Mouse (Mus musculus): ENCODE results near the gene Zglp1. TPM values are rescaled to one million over a fixed set of nuclear protein-coding genes. Genes with fewer than 3 reads are reported as not detected.

The Zglp1 gene
- polyA plus RNA-seq, 2 experiments, result 0.21 TPM; not detected in 1

DNA sequence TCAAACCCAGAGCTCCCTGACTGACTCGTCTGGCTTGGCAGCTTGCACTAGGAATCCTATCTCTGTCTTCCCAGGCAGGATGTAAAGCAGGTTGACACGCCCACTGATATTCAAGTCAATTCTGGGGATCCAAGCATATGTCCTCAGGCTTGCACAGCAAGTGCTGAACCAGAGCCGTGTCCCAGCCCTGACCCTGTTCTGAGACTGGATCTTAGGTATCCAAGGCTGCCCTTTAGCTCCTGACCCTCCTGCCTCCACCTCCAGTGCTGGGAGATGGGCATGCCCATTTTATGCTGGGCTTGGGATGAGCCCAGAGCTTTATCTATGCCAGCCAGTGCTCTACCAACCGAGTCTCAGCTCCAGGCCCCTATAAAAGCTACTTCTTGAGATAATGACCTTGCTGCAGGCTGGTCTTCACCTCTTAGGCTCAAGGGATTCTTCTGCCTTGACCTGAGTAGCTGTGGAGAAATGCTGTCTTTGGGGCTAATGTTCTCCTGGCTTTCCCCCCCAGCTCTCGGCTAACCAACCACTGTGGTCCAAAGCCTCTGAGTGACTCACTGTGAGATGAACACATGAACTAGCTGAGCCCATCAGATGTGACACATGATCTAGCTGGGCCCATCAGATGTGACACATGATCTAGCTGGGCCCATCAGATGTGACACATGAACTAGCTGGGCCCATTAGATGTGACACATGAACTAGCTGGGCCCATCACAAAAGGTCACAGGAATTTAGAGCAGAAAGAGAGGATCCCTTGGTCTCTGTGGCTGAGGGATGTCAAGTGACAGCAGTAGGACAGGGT is 39.1 kb upstream of the Zglp1 start:
- ATAC-seq (ENCODE audit: insufficient read depth) (peak; percentile 86), DNase-seq (ENCODE audit: low read depth in 3 of 3, low spot score in 3 of 3) (peak; percentile 46 to 47 (median 47))
- H3K4me2 ChIP-seq (ENCODE audit: low read depth), result peak overlapping the region; percentile 35
- H3K4me3 ChIP-seq (ENCODE audit: insufficient read depth in 1 of 2, low read depth in 2 of 2, low read length in 2 of 2), result no peak overlapping the region
- TF ChIP-seq EP300 (IDR thresholded peaks at IDR 0.05; ENCODE audit: low read depth) (peak; percentile 69), CTCF (IDR thresholded peaks at IDR 0.05; ENCODE audit: low read depth) (no peak)
- peak overlapping the region; percentile 87 for H3K27ac ChIP-seq
- 20% methylated on average over 5 of the region's 5 CpGs for WGBS (ENCODE audit: insufficient replicate concordance)
- H3K4me1 ChIP-seq (replicated peaks; ENCODE audit: control insufficient read depth in 2 of 2, insufficient read depth in 2 of 2, low read length in 1 of 2), result peaks cover 19 to 26% of the 10 kb centered on the region in 2 experiments
- peak overlapping the region; percentile 48 for H3K9ac ChIP-seq (replicated peaks)
- no peaks in the 10 kb centered on the region for H3K27me3 ChIP-seq (ENCODE audit: control insufficient read depth, insufficient read depth, low read length)
- H3K9me3 ChIP-seq (ENCODE audit: control insufficient read depth, low read length), result no peaks in the 10 kb centered on the region
- H3K36me3 ChIP-seq (replicated peaks; ENCODE audit: control insufficient read depth, insufficient read depth, low read depth), result no peaks in the 10 kb centered on the region

GRCm38 (mm10) chr9:21104814-21105213 is 37.9 kb upstream of the Zglp1 start:
- no peak for DNase-seq (ENCODE audit: low read depth in 3 of 3, low spot score in 3 of 3)
- 90% methylated on average over 6 of the region's 6 CpGs for WGBS (ENCODE audit: insufficient replicate concordance)
- peaks cover 19 to 32% of the 10 kb centered on the region in 2 experiments for H3K4me1 ChIP-seq (replicated peaks; ENCODE audit: control insufficient read depth in 2 of 2, insufficient read depth in 2 of 2, low read length in 1 of 2)
- H3K9me3 ChIP-seq (ENCODE audit: control insufficient read depth, low read length), result no peaks in the 10 kb centered on the region
- H3K9ac ChIP-seq (replicated peaks), result no peak overlapping the region
- no peak overlapping the region for H3K4me2 ChIP-seq (ENCODE audit: low read depth)
- H3K27me3 ChIP-seq (ENCODE audit: control insufficient read depth, insufficient read depth, low read length), result no peaks in the 10 kb centered on the region
- no peak for ATAC-seq (ENCODE audit: insufficient read depth)
- TF ChIP-seq EP300 (IDR thresholded peaks at IDR 0.05; ENCODE audit: low read depth) (no peak), CTCF (IDR thresholded peaks at IDR 0.05; ENCODE audit: low read depth) (no peak)
- no peak overlapping the region for H3K4me3 ChIP-seq (ENCODE audit: insufficient read depth in 1 of 2, low read depth in 2 of 2, low read length in 2 of 2)
- no peaks in the 10 kb centered on the region for H3K36me3 ChIP-seq (replicated peaks; ENCODE audit: control insufficient read depth, insufficient read depth, low read depth)
- H3K27ac ChIP-seq, result no peak overlapping the region; the same call in 1 of the 2 replicates

- TF ChIP-seq EP300 (IDR thresholded peaks at IDR 0.05; ENCODE audit: low read depth), result no peak
- no peak for TF ChIP-seq CTCF (IDR thresholded peaks at IDR 0.05; ENCODE audit: low read depth)
- H3K36me3 ChIP-seq (replicated peaks; ENCODE audit: control insufficient read depth, insufficient read depth, low read depth), result no peaks in the 10 kb centered on the region
- peaks cover 23 to 37% of the 10 kb centered on the region in 2 experiments for H3K4me1 ChIP-seq (replicated peaks; ENCODE audit: control insufficient read depth in 2 of 2, insufficient read depth in 2 of 2, low read length in 1 of 2)
- no peak overlapping the region for H3K27ac ChIP-seq
- H3K4me3 ChIP-seq (ENCODE audit: insufficient read depth in 1 of 2, low read depth in 2 of 2, low read length in 2 of 2), result no peak overlapping the region
- no peak for ATAC-seq (ENCODE audit: insufficient read depth)
- no peaks in the 10 kb centered on the region for H3K9me3 ChIP-seq (ENCODE audit: control insufficient read depth, low read length)
- no peak overlapping the region for H3K4me2 ChIP-seq (ENCODE audit: low read depth)
- H3K9ac ChIP-seq (replicated peaks), result no peak overlapping the region
- no peak for DNase-seq (ENCODE audit: low read depth in 3 of 3, low spot score in 3 of 3)
- 75% methylated on average over 2 of the region's 2 CpGs for WGBS (ENCODE audit: insufficient replicate concordance)
- H3K27me3 ChIP-seq (ENCODE audit: control insufficient read depth, insufficient read depth, low read length), result no peaks in the 10 kb centered on the region
These were observed 35.2 kb upstream of the Zglp1 start for GRCm38 (mm10) chr9:21102076-21102475.

- Histone ChIP-seq H3K27me3 (ENCODE audit: control insufficient read depth, insufficient read depth, low read length) (no peaks in the 10 kb centered on the region), H3K4me3 (ENCODE audit: insufficient read depth in 1 of 2, low read depth in 2 of 2, low read length in 2 of 2) (0 out of 4 replicates have a peak overlapping the region, but pooled peaks of 1 of the 2 experiments have one; percentile 5), H3K27ac (no peak overlapping the region), H3K9ac (replicated peaks) (no peak overlapping the region), H3K36me3 (replicated peaks; ENCODE audit: control insufficient read depth, insufficient read depth, low read depth) (no peaks in the 10 kb centered on the region), H3K9me3 (ENCODE audit: control insufficient read depth, low read length) (no peaks in the 10 kb centered on the region), H3K4me1 (replicated peaks; ENCODE audit: control insufficient read depth in 2 of 2, insufficient read depth in 2 of 2, low read length in 1 of 2) (peaks cover 10 to 23% of the 10 kb centered on the region in 2 experiments), H3K4me2 (ENCODE audit: low read depth) (peak overlapping the region; percentile 1; the same call in 1 of the 2 replicates)
- TF ChIP-seq EP300 (IDR thresholded peaks at IDR 0.05; ENCODE audit: low read depth) (no peak), CTCF (IDR thresholded peaks at IDR 0.05; ENCODE audit: low read depth) (no peak)
- DNase-seq (ENCODE audit: low read depth in 3 of 3, low spot score in 3 of 3) (no peak), ATAC-seq (ENCODE audit: insufficient read depth) (0 out of 2 replicates have a peak, but pooled peaks have one; percentile 24)
- WGBS (ENCODE audit: insufficient replicate concordance), result 17% methylated on average over 15 of the region's 15 CpGs
These were observed 33.7 kb upstream of the Zglp1 start for GRCm38 (mm10) chr9:21100447-21101161.

DNA sequence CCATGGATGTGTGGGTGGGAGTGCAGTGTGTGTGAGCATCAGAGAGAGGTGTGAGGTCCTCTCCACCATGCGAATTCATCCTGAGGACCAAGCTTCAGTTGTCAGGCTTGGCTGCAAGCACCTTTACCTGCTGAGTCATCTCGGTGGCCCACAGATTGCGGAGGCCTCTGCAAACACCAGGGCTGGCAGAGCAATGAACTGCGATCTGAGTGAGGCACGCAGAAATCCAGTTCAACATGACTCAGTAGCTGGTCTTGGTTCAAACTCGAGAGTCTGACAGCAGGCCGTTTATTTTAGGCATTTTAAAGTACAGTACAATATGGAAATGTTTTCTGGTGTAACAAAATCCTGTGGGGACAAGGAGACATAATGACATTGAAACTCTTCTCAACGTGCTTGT is 30.9 kb upstream of the Zglp1 start:
- TF ChIP-seq CTCF (IDR thresholded peaks at IDR 0.05; ENCODE audit: low read depth), result no peak
- TF ChIP-seq EP300 (IDR thresholded peaks at IDR 0.05; ENCODE audit: low read depth), result no peak
- ATAC-seq (ENCODE audit: insufficient read depth), result peak; percentile 29; the same call in 1 of the 2 replicates
- H3K4me3 ChIP-seq (ENCODE audit: insufficient read depth in 1 of 2, low read depth in 2 of 2, low read length in 2 of 2), result no peak overlapping the region

More for the DNA sequence above, 30.9 kb upstream of the Zglp1 start:
- 45% methylated on average over 8 of the region's 8 CpGs for WGBS (ENCODE audit: insufficient replicate concordance)
- Histone ChIP-seq H3K9me3 (ENCODE audit: control insufficient read depth, low read length) (no peaks in the 10 kb centered on the region), H3K4me1 (replicated peaks; ENCODE audit: control insufficient read depth in 2 of 2, insufficient read depth in 2 of 2, low read length in 1 of 2) (peaks cover 4 to 13% of the 10 kb centered on the region in 2 experiments), H3K4me2 (ENCODE audit: low read depth) (no peak overlapping the region), H3K36me3 (replicated peaks; ENCODE audit: control insufficient read depth, insufficient read depth, low read depth) (no peaks in the 10 kb centered on the region), H3K27ac (no peak overlapping the region), H3K27me3 (ENCODE audit: control insufficient read depth, insufficient read depth, low read length) (no peaks in the 10 kb centered on the region), H3K9ac (replicated peaks) (peak overlapping the region; percentile 9; the same call in 1 of the 2 replicates)
- DNase-seq (ENCODE audit: low read depth in 3 of 3, low spot score in 3 of 3), result no peak

All from liver, embryonic 14.5 days (tissue).